Comparison of ENCODE assay signal across 8 mouse cellular contexts in genomic region chr4:133599571-133600073, GRCm38 (mm10). TPM values are rescaled to one million over a fixed set of nuclear protein-coding genes. Genes with fewer than 3 reads are reported as not detected.
DNase-seq lines count a peak whose midpoint lies in the region; ATAC-seq and TF ChIP-seq lines count a peak whose summit lies in the region.

No protein-coding gene starts in this region.

- H3K27ac ChIP-seq in forebrain, embryonic 15.5 days (replicated peaks), result no peak overlapping the region
- no peak overlapping the region for H3K27ac ChIP-seq in liver, postnatal 0 days (ENCODE audit: low read depth)
- H3K27ac ChIP-seq in neural tube, embryonic 13.5 days (replicated peaks), result no peak overlapping the region

- DNase-seq in G1E (ENCODE audit: low spot score), result peak; percentile 51
- DNase-seq in cerebellum, adult 11-12 months, result peak; percentile 65
- peak; percentile 90 for DNase-seq in heart, postnatal 25 days (ENCODE audit: low spot score)
- DNase-seq in layer of hippocampus, adult 11-12 months (ENCODE audit: low spot score), result peak; percentile 74
- DNase-seq in liver, postnatal 0 days, result peak; percentile 89
- peak; percentile 40 for DNase-seq in telencephalon, adult 2 months (ENCODE audit: low read depth, low spot score)

- peak overlapping the region; percentile 26; the same call in 1 of the 2 replicates for H3K9ac ChIP-seq in forebrain, embryonic 15.5 days (replicated peaks)
- peak overlapping the region; percentile 41 for H3K9ac ChIP-seq in liver, postnatal 0 days (replicated peaks)
- H3K9ac ChIP-seq in neural tube, embryonic 13.5 days, result peak overlapping the region; percentile 61

- H3K9me3 ChIP-seq in G1E (replicated peaks), result no peaks in the 10 kb centered on the region
- H3K9me3 ChIP-seq in forebrain, embryonic 15.5 days, result no peaks in the 10 kb centered on the region
- H3K9me3 ChIP-seq in liver, postnatal 0 days (ENCODE audit: low read length), result no peaks in the 10 kb centered on the region
- H3K9me3 ChIP-seq in neural tube, embryonic 13.5 days, result no peaks in the 10 kb centered on the region

- H3K4me1 ChIP-seq in G1E (ENCODE audit: insufficient read depth, low read depth, low read length), result peaks cover 19% of the 10 kb centered on the region
- H3K4me1 ChIP-seq in forebrain, embryonic 15.5 days, result peaks cover 16% of the 10 kb centered on the region
- H3K4me1 ChIP-seq in liver, postnatal 0 days (ENCODE audit: insufficient read depth), result peaks cover 18% of the 10 kb centered on the region
- peaks cover 18% of the 10 kb centered on the region for H3K4me1 ChIP-seq in neural tube, embryonic 13.5 days (replicated peaks)

- H3K27me3 ChIP-seq in G1E (ENCODE audit: insufficient read depth, low read length), result peaks cover 23% of the 10 kb centered on the region
- peaks cover 45% of the 10 kb centered on the region for H3K27me3 ChIP-seq in forebrain, embryonic 15.5 days
- H3K27me3 ChIP-seq in liver, postnatal 0 days (ENCODE audit: insufficient read depth, low read length), result peaks cover 22% of the 10 kb centered on the region
- peaks cover 69% of the 10 kb centered on the region for H3K27me3 ChIP-seq in neural tube, embryonic 13.5 days

- peak overlapping the region; percentile 60 for H3K4me2 ChIP-seq in forebrain, embryonic 15.5 days (replicated peaks)
- peak overlapping the region; percentile 81 for H3K4me2 ChIP-seq in liver, postnatal 0 days (ENCODE audit: low read depth, low read length)
- peak overlapping the region; percentile 67 for H3K4me2 ChIP-seq in neural tube, embryonic 13.5 days

- intact Hi-C loops in heart, postnatal 25 days (cut with DNase I), result no loop called here

- no peak for TF ChIP-seq CTCF in G1E (IDR thresholded peaks at IDR 0.05; ENCODE audit: low read depth, low read length)
- TF ChIP-seq CTCF in liver, postnatal 0 days (IDR thresholded peaks at IDR 0.05; ENCODE audit: low read depth), result peak; percentile 8; the same call in 1 of the 2 replicates

- peak overlapping the region; percentile 67 for H3K4me3 ChIP-seq in G1E (ENCODE audit: low read depth, low read length)
- H3K4me3 ChIP-seq in forebrain, embryonic 15.5 days, result peak overlapping the region; percentile 39
- H3K4me3 ChIP-seq in liver, postnatal 0 days (ENCODE audit: low read depth, low read length), result peak overlapping the region; percentile 54
- peak overlapping the region; percentile 44 for H3K4me3 ChIP-seq in neural tube, embryonic 13.5 days

- under 1% methylated on average over 50 of the region's 50 CpGs for WGBS in forebrain, embryonic 15.5 days
- WGBS in liver, postnatal 0 days (ENCODE audit: insufficient replicate concordance), result under 1% methylated on average over 46 of the region's 50 CpGs
- WGBS in neural tube, embryonic 13.5 days, result under 1% methylated on average over 50 of the region's 50 CpGs

- peak; percentile 57; the same call in 1 of the 2 replicates for ATAC-seq in G1E (ENCODE audit: extremely low read depth, insufficient number of reproducible peaks, low FRiP score, poor library complexity, severe bottlenecking)
- ATAC-seq in forebrain, embryonic 15.5 days (replicated peaks), result peak; percentile 87
- ATAC-seq in liver, postnatal 0 days, result peak; percentile 95
- peak; percentile 94 for ATAC-seq in neural tube, embryonic 13.5 days (ENCODE audit: low read depth)

- peaks cover 12% of the 10 kb centered on the region for H3K36me3 ChIP-seq in G1E (replicated peaks)
- peaks cover 7% of the 10 kb centered on the region; the same call in 1 of the 2 replicates for H3K36me3 ChIP-seq in forebrain, embryonic 15.5 days
- peaks cover 8% of the 10 kb centered on the region for H3K36me3 ChIP-seq in liver, postnatal 0 days (replicated peaks; ENCODE audit: insufficient read depth, low read length)
- H3K36me3 ChIP-seq in neural tube, embryonic 13.5 days, result peaks cover 14% of the 10 kb centered on the region

- no peak for TF ChIP-seq EP300 in liver, postnatal 0 days (IDR thresholded peaks at IDR 0.05; ENCODE audit: low read depth)

RNA-seq across cellular contexts. Expression of gene Sfn, which starts 2.3 kb away (rescaled TPM):
- total RNA-seq in G1E (2014; fragmentation: Nextera tagmentation), result 1.4 and 3.4 TPM in 2 replicates
- total RNA-seq in G1E (2017), result 0.41 and 0.66 TPM in 2 replicates
- polyA plus RNA-seq in G1E (2012), result 1.3 and 2.4 TPM in 2 replicates
- 0.97 and 1.1 TPM in 2 replicates for polyA plus RNA-seq in forebrain, embryonic 15.5 days (2015; fragmentation: Nextera tagmentation; extraction: Ambion mirVana)
- total RNA-seq in heart, postnatal 25 days (2021), result 1 to 10 TPM; 1.5 TPM
- polyA plus RNA-seq in liver, postnatal 0 days (2015; fragmentation: Nextera tagmentation; extraction: Ambion mirVana), result 0.40 and 0.59 TPM in 2 replicates
- 1.0 and 3.3 TPM in 2 replicates for polyA plus RNA-seq in neural tube, embryonic 13.5 days (2015; fragmentation: Nextera tagmentation; extraction: Ambion mirVana)

RNA-seq across cellular contexts. Expression of gene Gpn2, which starts 15.5 kb away (rescaled TPM):
- total RNA-seq in G1E (2014; fragmentation: Nextera tagmentation) (2.3 and 10.9 TPM in 2 replicates), G1E (2017) (10.2 and 14.0 TPM in 2 replicates)
- polyA plus RNA-seq in G1E (2012), result 46.7 and 58.2 TPM in 2 replicates
- polyA plus RNA-seq in forebrain, embryonic 15.5 days (2015; fragmentation: Nextera tagmentation; extraction: Ambion mirVana), result 24.0 and 25.7 TPM in 2 replicates
- 1 to 10 TPM; 6.4 to 6.8 TPM for total RNA-seq in heart, postnatal 25 days (2021)
- polyA plus RNA-seq in liver, postnatal 0 days (2015; fragmentation: Nextera tagmentation; extraction: Ambion mirVana), result 10.2 and 10.9 TPM in 2 replicates
- 17.7 TPM in 2 replicates for polyA plus RNA-seq in neural tube, embryonic 13.5 days (2015; fragmentation: Nextera tagmentation; extraction: Ambion mirVana)

RNA-seq across cellular contexts. Expression of gene Gpatch3, which starts 25.1 kb away (rescaled TPM):
- total RNA-seq in G1E (2014; fragmentation: Nextera tagmentation), result 1.9 and 3.8 TPM in 2 replicates
- total RNA-seq in G1E (2017), result 13.6 and 18.7 TPM in 2 replicates
- 9.9 and 11.2 TPM in 2 replicates for polyA plus RNA-seq in G1E (2012)
- 7.9 and 9.0 TPM in 2 replicates for polyA plus RNA-seq in forebrain, embryonic 15.5 days (2015; fragmentation: Nextera tagmentation; extraction: Ambion mirVana)
- total RNA-seq in heart, postnatal 25 days (2021), result 1 to 10 TPM; 4.7 to 5.3 TPM
- 4.5 and 5.3 TPM in 2 replicates for polyA plus RNA-seq in liver, postnatal 0 days (2015; fragmentation: Nextera tagmentation; extraction: Ambion mirVana)
- 7.0 and 7.8 TPM in 2 replicates for polyA plus RNA-seq in neural tube, embryonic 13.5 days (2015; fragmentation: Nextera tagmentation; extraction: Ambion mirVana)

RNA-seq across cellular contexts. Expression of gene Nr0b2, which starts 46.4 kb away (rescaled TPM):
- total RNA-seq in G1E (2014; fragmentation: Nextera tagmentation) (not detected in 2 replicates), G1E (2017) (not detected in 2 replicates)
- 0.04 TPM in 1 of 2 replicates, not detected in the other for polyA plus RNA-seq in G1E (2012)
- not detected in 2 replicates for polyA plus RNA-seq in forebrain, embryonic 15.5 days (2015; fragmentation: Nextera tagmentation; extraction: Ambion mirVana)
- 10 to 100 TPM; 18.1 to 20.0 TPM for total RNA-seq in heart, postnatal 25 days (2021)
- polyA plus RNA-seq in liver, postnatal 0 days (2015; fragmentation: Nextera tagmentation; extraction: Ambion mirVana), result 32.7 and 44.1 TPM in 2 replicates
- polyA plus RNA-seq in neural tube, embryonic 13.5 days (2015; fragmentation: Nextera tagmentation; extraction: Ambion mirVana), result not detected in 2 replicates

RNA-seq across cellular contexts. Expression of gene Zdhhc18, which starts 50.3 kb away (rescaled TPM):
- total RNA-seq in G1E (2014; fragmentation: Nextera tagmentation), result 9.6 and 11.7 TPM in 2 replicates
- total RNA-seq in G1E (2017), result 4.4 and 5.3 TPM in 2 replicates
- polyA plus RNA-seq in G1E (2012), result 11.1 and 11.6 TPM in 2 replicates
- polyA plus RNA-seq in forebrain, embryonic 15.5 days (2015; fragmentation: Nextera tagmentation; extraction: Ambion mirVana), result 4.9 and 6.3 TPM in 2 replicates
- total RNA-seq in heart, postnatal 25 days (2021), result 10 to 100 TPM; 18.7 to 20.1 TPM
- 2.1 and 2.6 TPM in 2 replicates for polyA plus RNA-seq in liver, postnatal 0 days (2015; fragmentation: Nextera tagmentation; extraction: Ambion mirVana)
- 2.8 and 4.3 TPM in 2 replicates for polyA plus RNA-seq in neural tube, embryonic 13.5 days (2015; fragmentation: Nextera tagmentation; extraction: Ambion mirVana)

Comparison
In these comparisons a context has a peak if more than half of its experiments do, and no peak if none do; other contexts are left out.
1. DNase-seq: peak in every context shown above with its lines; median percentile 90 in heart, postnatal 25 days; 89 in liver, postnatal 0 days; 74 in layer of hippocampus, adult 11-12 months; 65 in cerebellum, adult 11-12 months; 51 in G1E; 40 in telencephalon, adult 2 months.